In genomic region chr6:8025332-8026129, GRCm38 (mm10) we compare ENCODE assay signal across 31 mouse cellular contexts.
"Had no signal": no experiment of that assay in that cellular context is flagged by ENCODE, and none has a peak within 500 bp of the region (broad histone marks: within the 10 kb centered on the region; RNA-seq: fewer than 3 reads in every experiment).

No protein-coding gene starts in this region.

- DNase-seq: left cerebral cortex, postnatal 4 days; liver; liver, embryonic 13.5 days; lung, adult 18-20 months; lung, adult 2 months; lung, embryonic 14.5 days; lung, postnatal 10 days; lung, postnatal 14 days; lung, postnatal 36 days; lung, postnatal 4 days; midbrain, embryonic 14.5 days had no signal

- H3K9me3 ChIP-seq: limb, embryonic 10.5 days; limb, embryonic 12.5 days; limb, embryonic 13.5 days; limb, embryonic 15.5 days; liver, embryonic 12.5 days; liver, embryonic 13.5 days; liver, embryonic 15.5 days; lung, embryonic 15.5 days; megakaryocyte, embryonic 14.5 days; midbrain, embryonic 10.5 days; midbrain, embryonic 12.5 days; midbrain, embryonic 13.5 days; midbrain, embryonic 15.5 days had no signal

- H3K36me3 ChIP-seq: limb, embryonic 10.5 days; limb, embryonic 12.5 days; limb, embryonic 13.5 days; limb, embryonic 15.5 days; liver, embryonic 12.5 days; liver, embryonic 13.5 days; liver, embryonic 15.5 days; lung, embryonic 15.5 days; midbrain, embryonic 10.5 days; midbrain, embryonic 12.5 days; midbrain, embryonic 13.5 days; midbrain, embryonic 15.5 days had no signal

- H3K4me1 ChIP-seq: limb, embryonic 10.5 days; limb, embryonic 12.5 days; limb, embryonic 15.5 days; liver, embryonic 12.5 days; liver, embryonic 13.5 days; liver, embryonic 15.5 days; lung, embryonic 15.5 days; megakaryocyte, embryonic 14.5 days; midbrain, embryonic 10.5 days; midbrain, embryonic 12.5 days; midbrain, embryonic 13.5 days; midbrain, embryonic 15.5 days had no signal

- ATAC-seq: liver, embryonic 12.5 days; lung, postnatal 0 days; midbrain, embryonic 13.5 days; midbrain, embryonic 15.5 days; midbrain, embryonic 16.5 days had no signal

- H3K9ac ChIP-seq: limb, embryonic 12.5 days; limb, embryonic 13.5 days; limb, embryonic 15.5 days; liver, embryonic 12.5 days; liver, embryonic 13.5 days; liver, embryonic 14.5 days; liver, embryonic 15.5 days; lung, embryonic 14.5 days; lung, embryonic 15.5 days; midbrain, embryonic 12.5 days; midbrain, embryonic 13.5 days; midbrain, embryonic 15.5 days had no signal

- H3K27ac ChIP-seq: left cerebral cortex, adult 2 months; limb, embryonic 10.5 days; limb, embryonic 12.5 days; limb, embryonic 13.5 days; limb, embryonic 15.5 days; liver, embryonic 12.5 days; liver, embryonic 13.5 days; liver, embryonic 14.5 days; liver, embryonic 15.5 days; lung, embryonic 15.5 days; macrophage; midbrain, embryonic 10.5 days; midbrain, embryonic 12.5 days; midbrain, embryonic 13.5 days; midbrain, embryonic 15.5 days had no signal

- H3K4me2 ChIP-seq: limb, embryonic 12.5 days; limb, embryonic 13.5 days; limb, embryonic 15.5 days; liver, embryonic 11.5 days; liver, embryonic 12.5 days; liver, embryonic 13.5 days; liver, embryonic 15.5 days; lung, embryonic 14.5 days; lung, embryonic 15.5 days; midbrain, embryonic 11.5 days; midbrain, embryonic 12.5 days; midbrain, embryonic 13.5 days; midbrain, embryonic 15.5 days had no signal

- H3K27me3 ChIP-seq: limb, embryonic 12.5 days; limb, embryonic 13.5 days; limb, embryonic 15.5 days; liver, embryonic 12.5 days; liver, embryonic 13.5 days; liver, embryonic 15.5 days; lung, embryonic 15.5 days; midbrain, embryonic 12.5 days; midbrain, embryonic 13.5 days; midbrain, embryonic 15.5 days had no signal

- H3K4me3 ChIP-seq: left cerebral cortex, adult 2 months; limb, embryonic 10.5 days; limb, embryonic 12.5 days; limb, embryonic 13.5 days; limb, embryonic 15.5 days; liver, embryonic 12.5 days; liver, embryonic 13.5 days; liver, embryonic 15.5 days; lung, embryonic 15.5 days; megakaryocyte, embryonic 14.5 days; midbrain, embryonic 10.5 days; midbrain, embryonic 12.5 days; midbrain, embryonic 13.5 days; midbrain, embryonic 15.5 days; myocyte had no signal
